Mouse (Mus musculus): ENCODE measurements at regions not wholly inside any gene's neighbourhood (a gene's known extent, or its start where the extent isn't known, plus 50 kb on each side); places are given as distances from the start of the nearest gene placed in this dataset.
A peak's percentile ranks its signal among the peaks of the same experiment; 100 is the strongest.
"Not testable (repeated sequence)": the region's sequence is repeated elsewhere in the genome, so short reads cannot be mapped to it uniquely, and the experiment has no call there.

DNA sequence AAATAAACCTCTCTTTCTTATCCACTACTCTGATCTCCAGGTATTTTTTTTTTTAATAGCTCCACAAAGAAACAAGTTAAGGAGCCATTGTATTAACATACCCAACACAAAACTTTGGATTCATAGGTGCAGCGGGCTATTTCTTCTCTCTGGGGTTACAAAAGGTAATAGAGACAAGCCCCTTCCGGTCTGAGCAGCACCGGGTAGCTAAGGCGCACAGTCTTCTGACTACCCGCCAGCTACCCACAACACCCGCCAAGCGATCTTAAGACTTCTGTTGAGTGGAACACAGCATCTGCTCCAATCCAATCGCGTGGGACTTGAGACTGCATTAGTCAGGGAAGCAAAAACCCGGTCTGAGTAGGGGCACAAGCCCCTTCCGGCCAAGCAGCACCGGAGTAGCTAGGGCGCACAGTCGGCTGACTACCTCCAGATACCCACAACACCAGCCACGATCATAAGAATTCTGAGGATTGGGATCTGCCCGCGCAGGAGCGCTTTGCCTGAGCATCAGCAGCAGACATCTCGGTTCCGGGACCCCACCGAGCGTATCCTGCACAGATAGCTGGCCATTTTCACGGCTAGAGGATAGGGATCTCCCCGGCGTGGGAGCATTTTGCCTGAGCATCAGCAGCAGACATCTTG is 2463.9 kb downstream of the Gm37988 start:
- DNase-seq (ENCODE audit: extremely low spot score): not testable (repeated sequence)

GRCm38 (mm10) chr1:7298921-7299685 is 2491.4 kb downstream of the Gm37988 start:
- not testable (repeated sequence) for DNase-seq (ENCODE audit: extremely low spot score)

GRCm38 (mm10) chr1:7308952-7309617 is 2501.4 kb downstream of the Gm37988 start:
- DNase-seq (ENCODE audit: extremely low spot score): no peak

DNA sequence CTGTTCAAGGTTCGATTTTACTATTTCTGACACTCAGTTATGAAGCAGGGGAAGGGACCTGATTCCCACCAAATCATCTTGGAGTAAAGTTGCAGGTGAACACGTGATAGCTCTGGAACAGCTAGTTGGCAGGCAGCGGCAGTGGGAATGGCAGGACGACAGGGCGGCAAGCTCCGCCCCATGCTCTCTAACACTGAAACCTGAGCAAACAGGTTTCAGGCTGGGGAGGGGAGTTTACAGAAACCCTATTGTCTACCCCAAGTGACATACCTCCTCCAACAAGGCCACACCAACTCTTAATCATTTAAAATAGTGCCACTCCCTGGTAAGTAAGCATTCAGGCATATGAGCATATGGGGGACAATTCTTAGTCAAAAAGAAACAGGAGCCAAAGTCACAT is 2504.7 kb downstream of the Gm37988 start:
- DNase-seq (ENCODE audit: extremely low spot score): not testable (repeated sequence)

DNA sequence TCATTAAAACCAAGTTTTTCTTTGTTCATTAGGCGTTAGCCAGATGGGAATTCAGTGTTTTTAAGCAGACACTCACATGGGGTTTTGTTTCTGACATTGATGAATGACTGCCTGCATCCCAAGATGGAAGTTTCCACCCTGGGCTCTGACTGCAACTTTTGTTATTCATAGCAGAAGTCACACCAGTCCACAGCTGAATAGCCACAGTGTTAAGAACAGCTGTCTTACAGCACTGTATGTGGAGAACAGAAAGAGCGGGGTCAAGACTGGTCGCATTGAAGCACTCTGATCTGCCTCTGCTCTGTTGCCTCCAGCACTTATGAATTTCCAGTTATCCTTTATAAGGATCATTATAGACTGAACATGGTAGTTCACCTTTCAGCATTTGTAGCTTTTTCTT is 2505.8 kb downstream of the Gm37988 start:
- peak; percentile 23 for DNase-seq (ENCODE audit: extremely low spot score)

GRCm38 (mm10) chr1:7318850-7319249 is 2511.2 kb downstream of the Gm37988 start:
- DNase-seq (ENCODE audit: extremely low spot score): no peak

- no peak for DNase-seq (ENCODE audit: extremely low spot score)
Measured at GRCm38 (mm10) chr1:7319313-7319712, 2511.6 kb downstream of the Gm37988 start.

All from embryo, embryonic 9.5 days (tissue).